ENCODE assay signal across 8 mouse cellular contexts in genomic region chr10:59880837-59881236, GRCm38 (mm10). TPM values are rescaled to one million over a fixed set of nuclear protein-coding genes. Genes with fewer than 3 reads are reported as not detected.
DNase-seq lines count a peak whose midpoint lies in the region; ATAC-seq and TF ChIP-seq lines count a peak whose summit lies in the region.

No protein-coding gene starts in this region.

- no peak for DNase-seq in heart, postnatal 0 days (ENCODE audit: low spot score)
- DNase-seq in heart, postnatal 4 days, result no peak
- peak; percentile 57 to 68 for DNase-seq in kidney, postnatal 25 days
- DNase-seq in left cerebral cortex, adult 8-10 months (ENCODE audit: low spot score in 2 of 2), result no peak
- no peak for DNase-seq in gastrocnemius, postnatal 14 days
- DNase-seq in layer of hippocampus, adult 9-11 months, result no peak

- WGBS in heart, postnatal 0 days, result 88% methylated on average over 7 of the region's 7 CpGs
- 94% methylated on average over 7 of the region's 7 CpGs for WGBS in forebrain, embryonic 13.5 days
- 91% methylated on average over 7 of the region's 7 CpGs for WGBS in neural tube, embryonic 13.5 days

- TF ChIP-seq EP300 in heart, postnatal 0 days (IDR thresholded peaks at IDR 0.05; ENCODE audit: low read depth), result no peak

- no peaks in the 10 kb centered on the region; the same call in 1 of the 2 replicates for H3K36me3 ChIP-seq in heart, postnatal 0 days (replicated peaks; ENCODE audit: control insufficient read depth, insufficient read depth, low read length)
- peaks cover 19% of the 10 kb centered on the region; the same call in 1 of the 2 replicates for H3K36me3 ChIP-seq in forebrain, embryonic 13.5 days (ENCODE audit: poor library complexity, severe bottlenecking)
- H3K36me3 ChIP-seq in neural tube, embryonic 13.5 days, result no peaks in the 10 kb centered on the region

- intact Hi-C loops in gastrocnemius, postnatal 14 days (cut with DNase I; ENCODE audit: low total_unique reads), result no loop called here

- ATAC-seq in heart, postnatal 0 days (ENCODE audit: insufficient read depth, low read depth), result no peak
- no peak for ATAC-seq in forebrain, embryonic 13.5 days
- no peak for ATAC-seq in neural tube, embryonic 13.5 days (ENCODE audit: low read depth)

- H3K9me3 ChIP-seq in heart, postnatal 0 days (replicated peaks; ENCODE audit: control insufficient read depth, low read length), result no peaks in the 10 kb centered on the region
- no peaks in the 10 kb centered on the region for H3K9me3 ChIP-seq in forebrain, embryonic 13.5 days (replicated peaks)
- no peaks in the 10 kb centered on the region for H3K9me3 ChIP-seq in neural tube, embryonic 13.5 days

- H3K4me1 ChIP-seq in heart, postnatal 0 days (ENCODE audit: control insufficient read depth, insufficient read depth), result peaks cover 8% of the 10 kb centered on the region
- peaks cover 15% of the 10 kb centered on the region for H3K4me1 ChIP-seq in forebrain, embryonic 13.5 days
- peaks cover 27% of the 10 kb centered on the region for H3K4me1 ChIP-seq in neural tube, embryonic 13.5 days (replicated peaks)

- TF ChIP-seq CTCF in heart, postnatal 0 days (IDR thresholded peaks at IDR 0.05; ENCODE audit: low read depth), result no peak

- peak overlapping the region; percentile 91 for H3K4me2 ChIP-seq in heart, postnatal 0 days (ENCODE audit: low read depth, low read length)
- H3K4me2 ChIP-seq in forebrain, embryonic 13.5 days, result peak overlapping the region; percentile 89
- peak overlapping the region; percentile 83 for H3K4me2 ChIP-seq in neural tube, embryonic 13.5 days

- H3K9ac ChIP-seq in heart, postnatal 0 days (replicated peaks; ENCODE audit: low read depth, low read length), result peak overlapping the region; percentile 89
- peak overlapping the region; percentile 95 for H3K9ac ChIP-seq in forebrain, embryonic 13.5 days
- peak overlapping the region; percentile 97; the same call in 1 of the 2 replicates for H3K9ac ChIP-seq in neural tube, embryonic 13.5 days

- no peaks in the 10 kb centered on the region for H3K27me3 ChIP-seq in heart, postnatal 0 days (ENCODE audit: control insufficient read depth, insufficient read depth, low read length)
- no peaks in the 10 kb centered on the region for H3K27me3 ChIP-seq in forebrain, embryonic 13.5 days
- no peaks in the 10 kb centered on the region for H3K27me3 ChIP-seq in neural tube, embryonic 13.5 days

- H3K4me3 ChIP-seq in heart, postnatal 0 days (ENCODE audit: low read depth, low read length), result peak overlapping the region; percentile 99
- H3K4me3 ChIP-seq in forebrain, embryonic 13.5 days, result peak overlapping the region; percentile 90
- peak overlapping the region; percentile 87 for H3K4me3 ChIP-seq in neural tube, embryonic 13.5 days

- no peak overlapping the region for H3K27ac ChIP-seq in heart, postnatal 0 days (ENCODE audit: low read depth)
- H3K27ac ChIP-seq in forebrain, embryonic 13.5 days, result no peak overlapping the region
- H3K27ac ChIP-seq in neural tube, embryonic 13.5 days (replicated peaks), result no peak overlapping the region

RNA-seq across cellular contexts. Expression of gene Dnajb12, which starts 1.5 kb away (rescaled TPM):
- total RNA-seq in heart, postnatal 0 days (2014; rRNA removed; ENCODE audit: low replicate concordance), result 48.5 and 50.0 TPM in 2 replicates
- polyA plus RNA-seq in heart, postnatal 0 days (2015; fragmentation: Nextera tagmentation; extraction: Ambion mirVana), result 18.4 and 18.5 TPM in 2 replicates
- total RNA-seq in heart, postnatal 4 days (2021), result 10 to 100 TPM; 39.6 to 41.1 TPM
- polyA plus RNA-seq in forebrain, embryonic 13.5 days (2015; fragmentation: Nextera tagmentation; extraction: Ambion mirVana), result 16.9 and 18.4 TPM in 2 replicates
- 20.4 and 21.2 TPM in 2 replicates for polyA plus RNA-seq in neural tube, embryonic 13.5 days (2015; fragmentation: Nextera tagmentation; extraction: Ambion mirVana)
- 10 to 100 TPM; 50.8 to 56.3 (median 54.1) TPM for total RNA-seq in left cerebral cortex, adult 8-10 months (2022)
- total RNA-seq in gastrocnemius, postnatal 14 days (2021), result 10 to 100 TPM; 45.5 to 47.5 TPM

Comparison
In these comparisons a context has a peak if more than half of its experiments do, and no peak if none do; other contexts are left out.
1. DNase-seq: peak in kidney, postnatal 25 days (2 of 2); none in heart, postnatal 0 days (single experiment), heart, postnatal 4 days (single experiment), left cerebral cortex, adult 8-10 months (0 of 2), gastrocnemius, postnatal 14 days (single experiment) and layer of hippocampus, adult 9-11 months (single experiment).
2. Peak in every context shown above with its lines, with median percentiles within 50 percentile points of each other: H3K4me2 ChIP-seq, H3K4me3 ChIP-seq and H3K9ac ChIP-seq.